Mouse (Mus musculus): ENCODE results near the gene S100a5. TPM values are rescaled to one million over a fixed set of nuclear protein-coding genes. Genes with fewer than 3 reads are reported as not detected.

S100a5 gene
- total and polyA plus RNA-seq, 3 experiments: not detected

- Histone ChIP-seq H3K4me3 (ENCODE audit: low read depth, low read length) (no peak overlapping the region), H3K36me3 (replicated peaks) (no peaks in the 10 kb centered on the region), H3K9me3 (replicated peaks) (no peaks in the 10 kb centered on the region), H3K27me3 (ENCODE audit: insufficient read depth, low read length) (peaks cover 2% of the 10 kb centered on the region; the same call in 1 of the 2 replicates), H3K4me1 (ENCODE audit: insufficient read depth, low read depth, low read length) (no peaks in the 10 kb centered on the region)
- no peak for TF ChIP-seq CTCF (IDR thresholded peaks at IDR 0.05; ENCODE audit: low read depth, low read length)
- TF ChIP-seq GATA2 (IDR thresholded peaks at IDR 0.05; ENCODE audit: borderline replicate concordance, low read depth, low read length): no peak
- TF ChIP-seq POLR2AphosphoS5 (IDR thresholded peaks at IDR 0.05; ENCODE audit: insufficient replicate concordance, low read depth, low read length): no peak
- no peak for TF ChIP-seq TAL1 (conservative IDR thresholded peaks at IDR 0.05; ENCODE audit: low read depth, low read length)
- TF ChIP-seq GATA1 (IDR thresholded peaks at IDR 0.05; ENCODE audit: borderline replicate concordance, low read length): no peak
- ATAC-seq (ENCODE audit: extremely low read depth, insufficient number of reproducible peaks, low FRiP score, poor library complexity, severe bottlenecking) (no peak), DNase-seq (ENCODE audit: low spot score) (no peak)
These were observed 11.5 kb upstream of the S100a5 start for GRCm38 (mm10) chr3:90596810-90597209.

- H3K4me3 ChIP-seq (ENCODE audit: low read depth, low read length): no peak overlapping the region
- TF ChIP-seq POLR2AphosphoS5 (IDR thresholded peaks at IDR 0.05; ENCODE audit: insufficient replicate concordance, low read depth, low read length) (no peak), GATA2 (IDR thresholded peaks at IDR 0.05; ENCODE audit: borderline replicate concordance, low read depth, low read length) (no peak)
- ATAC-seq (ENCODE audit: extremely low read depth, insufficient number of reproducible peaks, low FRiP score, poor library complexity, severe bottlenecking) (no peak), DNase-seq (ENCODE audit: low spot score) (no peak)
- no peaks in the 10 kb centered on the region for H3K4me1 ChIP-seq (ENCODE audit: insufficient read depth, low read depth, low read length)
- H3K36me3 ChIP-seq (replicated peaks): no peaks in the 10 kb centered on the region
- no peaks in the 10 kb centered on the region for H3K9me3 ChIP-seq (replicated peaks)
- H3K27me3 ChIP-seq (ENCODE audit: insufficient read depth, low read length): peaks cover 3% of the 10 kb centered on the region; the same call in 1 of the 2 replicates
These were observed 10.6 kb upstream of the S100a5 start for GRCm38 (mm10) chr3:90597736-90598135.

GRCm38 (mm10) chr3:90598212-90598611, 10.1 kb upstream of the S100a5 start:
- Histone ChIP-seq H3K27me3 (ENCODE audit: insufficient read depth, low read length) (peaks cover 3% of the 10 kb centered on the region; the same call in 1 of the 2 replicates), H3K9me3 (replicated peaks) (no peaks in the 10 kb centered on the region), H3K36me3 (replicated peaks) (no peaks in the 10 kb centered on the region), H3K4me1 (ENCODE audit: insufficient read depth, low read depth, low read length) (no peaks in the 10 kb centered on the region), H3K4me3 (ENCODE audit: low read depth, low read length) (no peak overlapping the region)
- TF ChIP-seq GATA2 (IDR thresholded peaks at IDR 0.05; ENCODE audit: borderline replicate concordance, low read depth, low read length): no peak
- no peak for TF ChIP-seq CTCF (IDR thresholded peaks at IDR 0.05; ENCODE audit: low read depth, low read length)
- no peak for TF ChIP-seq GATA1 (IDR thresholded peaks at IDR 0.05; ENCODE audit: borderline replicate concordance, low read length)
- no peak for TF ChIP-seq TAL1 (conservative IDR thresholded peaks at IDR 0.05; ENCODE audit: low read depth, low read length)
- no peak for TF ChIP-seq POLR2AphosphoS5 (IDR thresholded peaks at IDR 0.05; ENCODE audit: insufficient replicate concordance, low read depth, low read length)
- ATAC-seq (ENCODE audit: extremely low read depth, insufficient number of reproducible peaks, low FRiP score, poor library complexity, severe bottlenecking) (no peak), DNase-seq (ENCODE audit: low spot score) (no peak)

GRCm38 (mm10) chr3:90599401-90599800, 8.9 kb upstream of the S100a5 start:
- Histone ChIP-seq H3K27me3 (ENCODE audit: insufficient read depth, low read length) (peaks cover 3% of the 10 kb centered on the region; the same call in 1 of the 2 replicates), H3K9me3 (replicated peaks) (no peaks in the 10 kb centered on the region), H3K4me1 (ENCODE audit: insufficient read depth, low read depth, low read length) (no peaks in the 10 kb centered on the region), H3K36me3 (replicated peaks) (no peaks in the 10 kb centered on the region), H3K4me3 (ENCODE audit: low read depth, low read length) (no peak overlapping the region)
- ATAC-seq (ENCODE audit: extremely low read depth, insufficient number of reproducible peaks, low FRiP score, poor library complexity, severe bottlenecking) (no peak), DNase-seq (ENCODE audit: low spot score) (no peak)
- TF ChIP-seq TAL1 (conservative IDR thresholded peaks at IDR 0.05; ENCODE audit: low read depth, low read length) (no peak), GATA1 (IDR thresholded peaks at IDR 0.05; ENCODE audit: borderline replicate concordance, low read length) (no peak), GATA2 (IDR thresholded peaks at IDR 0.05; ENCODE audit: borderline replicate concordance, low read depth, low read length) (no peak), CTCF (IDR thresholded peaks at IDR 0.05; ENCODE audit: low read depth, low read length) (no peak), POLR2AphosphoS5 (IDR thresholded peaks at IDR 0.05; ENCODE audit: insufficient replicate concordance, low read depth, low read length) (no peak)

DNA sequence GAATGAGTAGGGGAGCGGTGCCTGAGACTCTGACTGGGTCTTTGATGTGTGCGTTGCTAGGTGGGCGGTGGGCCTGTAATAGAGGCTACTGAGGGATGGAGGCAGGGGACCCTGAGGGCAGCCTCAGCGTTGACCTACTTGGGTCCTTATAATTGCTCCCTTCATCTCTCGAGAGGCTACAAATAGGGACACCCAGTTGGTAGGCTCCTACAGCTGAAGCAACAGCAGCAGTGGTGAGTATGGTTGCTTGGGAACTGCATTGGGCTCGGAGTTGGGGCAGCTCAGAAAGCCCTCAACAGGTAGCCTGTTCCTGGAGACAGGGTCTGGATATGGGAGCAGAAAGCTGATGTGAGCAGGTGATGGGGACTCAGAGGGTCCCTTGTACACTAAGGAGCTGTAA, 8.3 kb upstream of the S100a5 start:
- ATAC-seq (ENCODE audit: extremely low read depth, insufficient number of reproducible peaks, low FRiP score, poor library complexity, severe bottlenecking): no peak
- Histone ChIP-seq H3K27me3 (ENCODE audit: insufficient read depth, low read length) (peaks cover 3% of the 10 kb centered on the region; the same call in 1 of the 2 replicates), H3K4me1 (ENCODE audit: insufficient read depth, low read depth, low read length) (no peaks in the 10 kb centered on the region), H3K9me3 (replicated peaks) (no peaks in the 10 kb centered on the region), H3K4me3 (ENCODE audit: low read depth, low read length) (no peak overlapping the region), H3K36me3 (replicated peaks) (no peaks in the 10 kb centered on the region)
- DNase-seq (ENCODE audit: low spot score): no peak
- TF ChIP-seq GATA2 (IDR thresholded peaks at IDR 0.05; ENCODE audit: borderline replicate concordance, low read depth, low read length) (no peak), TAL1 (conservative IDR thresholded peaks at IDR 0.05; ENCODE audit: low read depth, low read length) (no peak), CTCF (IDR thresholded peaks at IDR 0.05; ENCODE audit: low read depth, low read length) (no peak), GATA1 (IDR thresholded peaks at IDR 0.05; ENCODE audit: borderline replicate concordance, low read length) (no peak), POLR2AphosphoS5 (IDR thresholded peaks at IDR 0.05; ENCODE audit: insufficient replicate concordance, low read depth, low read length) (no peak)

- TF ChIP-seq POLR2AphosphoS5 (IDR thresholded peaks at IDR 0.05; ENCODE audit: insufficient replicate concordance, low read depth, low read length) (no peak), TAL1 (conservative IDR thresholded peaks at IDR 0.05; ENCODE audit: low read depth, low read length) (no peak), GATA2 (IDR thresholded peaks at IDR 0.05; ENCODE audit: borderline replicate concordance, low read depth, low read length) (no peak), CTCF (IDR thresholded peaks at IDR 0.05; ENCODE audit: low read depth, low read length) (no peak), GATA1 (IDR thresholded peaks at IDR 0.05; ENCODE audit: borderline replicate concordance, low read length) (no peak)
- ATAC-seq (ENCODE audit: extremely low read depth, insufficient number of reproducible peaks, low FRiP score, poor library complexity, severe bottlenecking): no peak
- Histone ChIP-seq H3K4me1 (ENCODE audit: insufficient read depth, low read depth, low read length) (no peaks in the 10 kb centered on the region), H3K27me3 (ENCODE audit: insufficient read depth, low read length) (peaks cover 3% of the 10 kb centered on the region; the same call in 1 of the 2 replicates), H3K9me3 (replicated peaks) (no peaks in the 10 kb centered on the region), H3K36me3 (replicated peaks) (no peaks in the 10 kb centered on the region), H3K4me3 (ENCODE audit: low read depth, low read length) (no peak overlapping the region)
- no peak for DNase-seq (ENCODE audit: low spot score)
These were observed 7.7 kb upstream of the S100a5 start for GRCm38 (mm10) chr3:90600458-90601195.

Data from G1E (cell line).